Mouse (Mus musculus) small intestine, adult 2 months (tissue): ENCODE measurements around the gene Nck2. TPM values are rescaled to one million over a fixed set of nuclear protein-coding genes. Genes with fewer than 3 reads are reported as not detected.

Source experiments
- H3K27ac ChIP-seq: fragments of 200-500 bp; 2 replicates; pipeline ENCODE4 v1.5.1; 2012; ENCODE audit warnings: low read depth, low read length, control low read depth, inconsistent platforms; ENCODE audit not compliant: insufficient read depth
- H3K27me3 ChIP-seq: fragments of 200-500 bp; 2 replicates; pipeline ENCODE4 v1.6.1; 2012; ENCODE audit warnings: mild to moderate bottlenecking, moderate library complexity, low read length, inconsistent platforms; ENCODE audit not compliant: control insufficient read depth, insufficient read depth
- H3K36me3 ChIP-seq: fragments of 200-500 bp; 2 replicates; pipeline ENCODE4 v1.6.1; 2012; ENCODE audit warnings: mild to moderate bottlenecking, low read length, control low read depth, inconsistent platforms; ENCODE audit not compliant: control insufficient read depth, insufficient read depth
- H3K4me1 ChIP-seq: fragments of 200-500 bp; 2 replicates; pipeline ENCODE4 v1.6.1; 2012; ENCODE audit warnings: low read length, inconsistent platforms, mixed read lengths; ENCODE audit not compliant: control insufficient read depth, insufficient read depth, insufficient read length
- H3K4me3 ChIP-seq: fragments of 200-500 bp; 2 replicates; pipeline ENCODE4 v1.5.1; 2012; ENCODE audit warnings: low read depth, mild to moderate bottlenecking, control low read depth, inconsistent platforms, low read length, moderate library complexity
- CTCF ChIP-seq: fragments of 200-500 bp; IDR thresholded peaks from 2 replicates; pipeline ENCODE4 v1.5.1; 2012; ENCODE audit warnings: low read depth, mild to moderate bottlenecking, control low read depth, inconsistent platforms, low read length, moderate library complexity, mixed read lengths; ENCODE audit not compliant: insufficient replicate concordance, insufficient read length; ENCODE audit errors: extremely low read depth
- POLR2A ChIP-seq: fragments of 200-500 bp; IDR thresholded peaks from 2 replicates; pipeline ENCODE4 v1.6.1; 2012; ENCODE audit warnings: low read depth, mild to moderate bottlenecking, control low read depth, inconsistent platforms, low read length, moderate library complexity
- WGBS: fragments of 180-500 bp; shearing (Covaris S2); methylation state at CpG from one replicate; pipeline ENCODE4 v1.1.7; 2018; 5-methylcytosine and 5-hydroxymethylcytosine counted together
- polyA plus RNA-seq: library from polyadenylated mRNA; depleted of rRNA; stranded (reverse); fragments of >200 nt; gene quantifications from 2 replicates; pipeline ENCODE4 v1.2.3, GENCODE M21; 2012

Gene Nck2
- polyA plus RNA-seq, 1 experiment: 51.6 TPM

DNA sequence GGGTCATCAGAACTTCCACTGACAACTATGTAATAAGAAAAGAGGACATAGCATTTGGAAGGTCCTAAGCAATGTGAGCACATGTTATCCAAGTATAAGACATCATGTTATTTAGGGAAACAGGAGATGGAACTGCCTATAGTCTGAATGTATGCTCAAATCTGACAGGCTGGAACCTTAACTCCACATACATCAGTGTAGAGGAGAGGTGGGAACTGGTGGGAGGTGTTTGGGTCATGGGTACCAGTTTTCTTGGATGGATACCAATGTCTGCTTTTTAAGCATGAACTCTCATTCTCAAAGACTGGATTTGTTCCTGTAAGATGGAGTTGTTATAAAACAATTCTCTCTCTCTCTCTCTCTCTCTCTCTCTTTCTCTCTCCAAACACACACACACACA lies 29.4 kb upstream of the Nck2 start:
- no peak overlapping the region for H3K27ac ChIP-seq
- no peaks in the 10 kb centered on the region for H3K4me1 ChIP-seq
- H3K4me3 ChIP-seq: no peak overlapping the region
- no peaks in the 10 kb centered on the region for H3K36me3 ChIP-seq
- TF ChIP-seq POLR2A (no peak), CTCF (no peak)
- H3K27me3 ChIP-seq: no peaks in the 10 kb centered on the region

DNA sequence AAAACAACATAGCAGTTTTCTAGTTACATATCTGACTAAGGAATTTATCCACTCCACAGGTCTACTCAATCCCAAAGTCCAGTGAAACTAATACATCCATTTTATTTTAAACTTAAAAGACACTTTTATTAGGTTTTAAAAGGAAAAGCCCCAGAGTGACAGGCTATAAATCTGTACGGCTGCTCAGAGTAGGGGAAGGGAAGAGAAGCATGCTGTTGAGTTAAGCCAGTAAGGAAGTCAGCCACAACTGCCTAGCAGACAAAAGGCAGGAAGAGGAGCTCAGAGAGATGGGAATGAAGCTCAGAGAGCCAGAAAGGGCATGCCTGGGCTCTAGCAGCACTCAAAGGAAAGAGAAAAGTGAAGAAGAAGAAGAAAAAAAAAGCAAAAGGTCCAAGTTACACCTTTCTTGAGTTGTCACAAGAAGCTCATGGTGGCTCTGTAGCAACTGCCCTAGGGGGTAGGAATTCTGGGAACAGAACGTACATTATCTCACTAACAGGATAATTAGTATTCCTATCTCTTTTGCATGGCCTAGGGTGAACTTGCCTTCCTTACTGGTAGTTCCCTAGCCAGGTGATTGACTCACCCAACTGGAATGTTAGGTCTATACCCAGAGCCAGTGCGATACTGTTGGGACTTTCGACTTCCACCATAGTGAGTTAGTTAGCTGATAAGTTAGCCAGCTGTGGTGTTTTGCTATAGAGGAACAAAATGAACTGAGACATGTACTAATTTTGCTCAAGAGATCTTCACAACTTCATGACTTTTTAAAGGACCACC lies 21.2 kb upstream of the Nck2 start:
- no peaks in the 10 kb centered on the region for H3K27me3 ChIP-seq
- 0 out of 2 replicates have a peak, but pooled peaks cover 3% of the 10 kb centered on the region for H3K4me1 ChIP-seq
- WGBS: 34% methylated on average over 4 of the region's 4 CpGs
- no peak for TF ChIP-seq POLR2A
- H3K27ac ChIP-seq: peak overlapping the region; percentile 73; the same call in 1 of the 2 replicates
- no peak overlapping the region for H3K4me3 ChIP-seq
- no peaks in the 10 kb centered on the region for H3K36me3 ChIP-seq

DNA sequence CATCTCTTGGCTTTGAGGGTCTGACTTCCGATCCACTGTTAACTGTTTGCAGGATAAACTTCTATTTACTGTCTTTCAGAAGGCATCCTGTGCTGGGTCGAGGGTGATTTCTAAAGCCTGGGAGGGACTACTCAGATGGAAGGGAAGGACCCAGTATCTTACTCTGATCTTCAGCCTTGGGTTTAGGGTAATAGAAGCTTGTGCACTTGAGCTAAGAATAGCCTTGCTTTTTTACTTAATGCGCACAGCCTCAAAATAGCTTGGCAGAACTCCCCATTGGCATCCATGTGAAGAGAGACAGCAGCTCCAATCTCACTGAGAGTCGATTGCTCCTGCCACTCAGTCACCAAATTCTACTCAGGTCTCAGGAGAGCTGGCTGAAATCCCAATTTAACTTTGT lies 17.9 kb upstream of the Nck2 start:
- no peak overlapping the region for H3K4me3 ChIP-seq
- H3K4me1 ChIP-seq: peaks cover 10% of the 10 kb centered on the region; the same call in 1 of the 2 replicates
- no peaks in the 10 kb centered on the region for H3K36me3 ChIP-seq
- no peak for TF ChIP-seq POLR2A
- no peak for TF ChIP-seq CTCF
- H3K27me3 ChIP-seq: no peaks in the 10 kb centered on the region
- no peak overlapping the region for H3K27ac ChIP-seq
- WGBS: 60% methylated on average over 4 of the region's 4 CpGs

- Histone ChIP-seq H3K27ac (no peak overlapping the region), H3K36me3 (no peaks in the 10 kb centered on the region), H3K4me1 (peaks cover 10% of the 10 kb centered on the region; the same call in 1 of the 2 replicates), H3K27me3 (no peaks in the 10 kb centered on the region), H3K4me3 (no peak overlapping the region)
- 80% methylated on average over 6 of the region's 6 CpGs for WGBS
- no peak for TF ChIP-seq POLR2A
- TF ChIP-seq CTCF: no peak
Observed at GRCm38 (mm10) chr1:43426993-43427535, 17.3 kb upstream of the Nck2 start.

GRCm38 (mm10) chr1:43429924-43430876 lies 14.2 kb upstream of the Nck2 start:
- 43% methylated on average over 9 of the region's 9 CpGs for WGBS
- Histone ChIP-seq H3K4me3 (no peak overlapping the region), H3K27me3 (no peaks in the 10 kb centered on the region), H3K4me1 (peaks cover 7% of the 10 kb centered on the region; the same call in 1 of the 2 replicates), H3K36me3 (no peaks in the 10 kb centered on the region), H3K27ac (no peak overlapping the region)
- TF ChIP-seq CTCF: no peak
- TF ChIP-seq POLR2A: no peak

GRCm38 (mm10) chr1:43433853-43434252 lies 10.5 kb upstream of the Nck2 start:
- 34% methylated on average over 4 of the region's 4 CpGs for WGBS
- no peaks in the 10 kb centered on the region for H3K27me3 ChIP-seq
- H3K4me1 ChIP-seq: peaks cover 7% of the 10 kb centered on the region; the same call in 1 of the 2 replicates
- TF ChIP-seq POLR2A (no peak), CTCF (no peak)
- no peak overlapping the region for H3K4me3 ChIP-seq
- no peak overlapping the region for H3K27ac ChIP-seq
- H3K36me3 ChIP-seq: no peaks in the 10 kb centered on the region

DNA sequence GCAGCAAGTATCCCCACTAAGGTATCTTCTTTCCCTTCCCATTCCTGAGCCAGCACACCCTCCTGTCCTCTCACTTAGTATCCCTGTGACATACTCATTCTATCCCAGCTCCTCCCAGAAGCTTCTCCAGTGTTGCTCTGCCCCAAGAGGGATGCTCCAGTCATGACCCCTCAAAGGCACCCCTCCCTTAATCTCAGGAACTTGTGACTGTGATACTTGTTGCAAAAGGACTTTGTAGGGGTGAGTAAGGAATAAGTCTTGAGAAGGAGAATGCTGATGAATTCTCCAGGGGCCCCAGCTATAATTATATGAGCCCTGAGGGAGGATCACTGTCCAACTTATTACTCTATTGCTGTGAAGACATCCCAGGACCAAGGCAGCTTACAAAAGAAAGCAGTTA lies 7.8 kb upstream of the Nck2 start:
- H3K27ac ChIP-seq: no peak overlapping the region
- no peak overlapping the region for H3K4me3 ChIP-seq
- no peaks in the 10 kb centered on the region for H3K27me3 ChIP-seq
- H3K4me1 ChIP-seq: no peaks in the 10 kb centered on the region
- no peak for TF ChIP-seq CTCF
- TF ChIP-seq POLR2A: no peak
- H3K36me3 ChIP-seq: no peaks in the 10 kb centered on the region
